Mouse (Mus musculus) liver, embryonic 14.5 days (tissue): ENCODE measurements around the gene Bnc1.

ENCODE experiments used
- CTCF ChIP-seq: IDR thresholded peaks from 2 replicates; pipeline ENCODE4 v1.5.1; 2016; ENCODE audit warnings: antibody characterized with exemption, low read depth, control low read depth
- EP300 ChIP-seq: IDR thresholded peaks from 2 replicates; pipeline ENCODE4 v1.6.1; 2016; ENCODE audit warnings: antibody characterized with exemption, low read depth

- TF ChIP-seq CTCF: no peak
- no peak for TF ChIP-seq EP300
Observed at GRCm38 (mm10) chr7:81973939-81974338, 18.2 kb downstream of the Bnc1 start.
